Mouse (Mus musculus) kidney, adult 10 weeks (tissue): ENCODE measurements around the gene Olfr656. TPM values are rescaled to one million over a fixed set of nuclear protein-coding genes. Genes with fewer than 3 reads are reported as not detected.

ENCODE experiments used
- polyA plus RNA-seq: library from polyadenylated mRNA; stranded (reverse); fragments of 350-450 nt; fragmentation: Illumina TruSeq; extraction: RNeasy Lipid Tissue Mini Kit (QIAGEN cat#74804); gene quantifications from one replicate; pipeline ENCODE4 v1.2.3, GENCODE M21; 2014; ENCODE audit warnings: low read depth, low replicate concordance

The Olfr656 gene
- polyA plus RNA-seq = not detected

GRCm38 (mm10) chr7:104613655-104614054 is at the start of gene Olfr656:
TSS of gene Olfr656 (plus strand) at chr7:104613955.

GRCm38 (mm10) chr7:104577014-104577413 is 36.7 kb upstream of the Olfr656 start, which contains the start of gene Olfr653:
TSS of gene Olfr653 (plus strand) at chr7:104577314.

GRCm38 (mm10) chr7:104586725-104587124 is 27.0 kb upstream of the Olfr656 start, which contains the start of gene Olfr654:
TSS of gene Olfr654 (plus strand) at chr7:104587025.

GRCm38 (mm10) chr7:104601679-104602078 is 12.1 kb upstream of the Olfr656 start, which contains the start of gene Olfr655:
TSS of gene Olfr655 (minus strand) at chr7:104601779.

GRCm38 (mm10) chr7:104624494-104624893 is 10.7 kb downstream of the Olfr656 start, which contains the start of gene Olfr657:
TSS of gene Olfr657 (plus strand) at chr7:104624794.

GRCm38 (mm10) chr7:104646841-104647482 is 33.2 kb downstream of the Olfr656 start, which contains the start of gene Olfr658:
TSS of gene Olfr658 (minus strand) at chr7:104647305.

GRCm38 (mm10) chr7:104666453-104666852 is 52.7 kb downstream of the Olfr656 start, which contains the start of gene Olfr659:
TSS of gene Olfr659 (plus strand) at chr7:104666753.

Other genes with a start within 250 kb of the Olfr656 start
- 0.12 TPM for gene Trim30b, start 244.1 kb upstream of the Olfr656 start, polyA plus RNA-seq
- not detected for gene Trim30c, start 213.1 kb upstream of the Olfr656 start, polyA plus RNA-seq
- 12.9 TPM for gene Trim30a, start 148.8 kb upstream of the Olfr656 start, polyA plus RNA-seq
- gene Trim30d, start 106.1 kb upstream of the Olfr656 start, polyA plus RNA-seq = 5.3 TPM
- not detected for gene Olfr651, start 63.8 kb upstream of the Olfr656 start, polyA plus RNA-seq
- gene Olfr652, start 53.1 kb upstream of the Olfr656 start, polyA plus RNA-seq = not detected
- not detected for gene Olfr653, start 36.6 kb upstream of the Olfr656 start, polyA plus RNA-seq
- not detected for gene Olfr654, start 26.9 kb upstream of the Olfr656 start, polyA plus RNA-seq
- not detected for gene Olfr655, start 12.2 kb upstream of the Olfr656 start, polyA plus RNA-seq
- not detected for gene Olfr657, start 10.8 kb downstream of the Olfr656 start, polyA plus RNA-seq
- not detected for gene Olfr658, start 33.4 kb downstream of the Olfr656 start, polyA plus RNA-seq
- not detected for gene Olfr659, start 52.8 kb downstream of the Olfr656 start, polyA plus RNA-seq
- not detected for gene Olfr661, start 72.5 kb downstream of the Olfr656 start, polyA plus RNA-seq
- gene Usp17le, start 163.5 kb downstream of the Olfr656 start, polyA plus RNA-seq = not detected
- gene Usp17lb, start 228.6 kb downstream of the Olfr656 start, polyA plus RNA-seq = not detected
- gene Usp17la, start 243.1 kb downstream of the Olfr656 start, polyA plus RNA-seq = not detected